ENCODE assay signal across 13 mouse cellular contexts in the genomic region with DNA sequence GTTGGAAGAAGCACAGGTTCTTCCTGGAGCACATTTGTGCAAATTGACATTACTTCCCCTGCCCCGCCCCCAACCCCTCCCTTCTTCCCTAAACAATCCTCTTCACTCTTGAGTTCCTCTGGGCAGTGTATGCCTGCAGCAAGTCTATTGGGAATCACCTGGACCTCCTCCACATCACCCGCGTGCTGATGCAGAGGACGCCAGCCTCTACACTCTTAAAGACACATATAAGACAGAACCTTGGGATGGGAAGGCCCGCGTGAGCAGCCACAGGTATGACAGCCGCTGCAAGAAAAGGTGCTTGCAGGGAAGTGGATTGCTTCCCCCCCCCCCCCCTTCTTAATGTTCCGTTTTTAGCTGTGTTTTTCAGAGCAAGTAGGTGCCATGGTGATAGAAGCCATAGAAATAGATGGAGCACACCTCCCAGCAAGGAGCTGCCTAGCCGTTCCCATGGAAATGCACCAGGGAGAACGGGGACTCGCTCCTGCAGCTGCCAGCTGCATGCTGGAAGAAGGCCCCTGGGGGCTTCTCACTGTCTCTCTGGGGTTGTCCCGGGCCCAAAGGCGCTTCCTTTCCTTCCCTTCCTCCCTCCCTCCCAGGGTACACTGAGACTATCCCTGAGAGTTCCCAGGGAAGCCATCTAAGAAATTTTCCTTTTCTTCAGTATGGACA. TPM values are rescaled to one million over a fixed set of nuclear protein-coding genes. Genes with fewer than 3 reads are reported as not detected.
DNase-seq lines count a peak whose midpoint lies in the region; ATAC-seq and TF ChIP-seq lines count a peak whose summit lies in the region.
"Had no signal": no experiment of that assay in that cellular context is flagged by ENCODE, and none has a peak within 500 bp of the region (broad histone marks: within the 10 kb centered on the region; RNA-seq: fewer than 3 reads in every experiment).

No protein-coding gene starts in this region.

- no peak overlapping the region for H3K9ac ChIP-seq in heart, embryonic 11.5 days (ENCODE audit: low read depth, low read length)
- H3K9ac ChIP-seq: neural tube, embryonic 12.5 days had no signal

- 54% methylated on average over 13 of the region's 13 CpGs for WGBS in heart, embryonic 11.5 days (ENCODE audit: insufficient replicate concordance)

- H3K9me3 ChIP-seq in heart, embryonic 11.5 days (replicated peaks; ENCODE audit: control insufficient read depth, low read length): no peaks in the 10 kb centered on the region
- H3K9me3 ChIP-seq: neural tube, embryonic 12.5 days had no signal

- intact Hi-C loops in gastrocnemius, adult 2 months (cut with DNase I): loop anchor here (2.0 kb wide), 1 partner anchor 14 kb away; no protein-coding TSS in a partner anchor

- H3K4me2 ChIP-seq in heart, embryonic 11.5 days: no peak overlapping the region
- H3K4me2 ChIP-seq: neural tube, embryonic 12.5 days had no signal

- no peak for ATAC-seq in heart, embryonic 11.5 days (replicated peaks; ENCODE audit: insufficient number of reproducible peaks, low FRiP score, low TSS enrichment)
- ATAC-seq: intestine, embryonic 16.5 days; Patski had no signal

- no peaks in the 10 kb centered on the region for H3K27me3 ChIP-seq in heart, embryonic 11.5 days (ENCODE audit: control insufficient read depth, insufficient read depth, low read length)
- H3K27me3 ChIP-seq: neural tube, embryonic 12.5 days; Patski had no signal

- no peaks in the 10 kb centered on the region for H3K4me1 ChIP-seq in heart, embryonic 11.5 days (ENCODE audit: control insufficient read depth, insufficient read depth, low read length)

- H3K4me3 ChIP-seq in gastrocnemius, adult 2 months: no peak overlapping the region
- no peak overlapping the region for H3K4me3 ChIP-seq in heart, embryonic 11.5 days (ENCODE audit: low read depth, low read length)
- H3K4me3 ChIP-seq: heart, adult 2 months; neural tube, embryonic 12.5 days had no signal

- H3K36me3 ChIP-seq in heart, embryonic 11.5 days (ENCODE audit: control insufficient read depth, insufficient read depth, low read length): no peaks in the 10 kb centered on the region
- H3K36me3 ChIP-seq: neural tube, embryonic 12.5 days had no signal

- DNase-seq in gastrocnemius, adult 2 months: peak; percentile 37
- no peak for DNase-seq in gastrocnemius, postnatal 4 days (ENCODE audit: low spot score in 2 of 2)
- DNase-seq in brain, adult 2 months (ENCODE audit: low read depth, low spot score): peak; percentile 90
- DNase-seq in layer of hippocampus, postnatal 36 days: peak; percentile 24 to 37
- DNase-seq in retina, embryonic 14.5 days (ENCODE audit: low spot score): peak; percentile 16
- no peak for DNase-seq in ovary, postnatal 36 days (ENCODE audit: low spot score)
- no peak for DNase-seq in adrenal gland, postnatal 14 days
- DNase-seq: heart, adult 2 months; lung, postnatal 36 days had no signal

- H3K27ac ChIP-seq in gastrocnemius, adult 2 months: peak overlapping the region; percentile 90
- no peak overlapping the region for H3K27ac ChIP-seq in heart, embryonic 11.5 days (ENCODE audit: low read depth, low read length)
- H3K27ac ChIP-seq: heart, adult 2 months; neural tube, embryonic 12.5 days had no signal

- TF ChIP-seq CTCF in gastrocnemius, adult 2 months (IDR thresholded peaks at IDR 0.05): no peak

RNA-seq across cellular contexts. Expression of gene Dglucy, which starts 29.9 kb away (rescaled TPM):
- total RNA-seq in gastrocnemius, adult 2 months (2021): 10 to 100 TPM; 19.1 to 21.6 TPM
- total RNA-seq in gastrocnemius, postnatal 4 days (2021): 1 to 10 TPM; 3.6 to 4.0 TPM
- total RNA-seq in layer of hippocampus, postnatal 36 days (2021): 10 to 100 TPM in 1 of 2 experiments, 1 to 10 TPM in 1; 5.8 to 10.3 TPM
- polyA plus RNA-seq in heart, embryonic 11.5 days (2014; fragmentation: Nextera tagmentation; extraction: Ambion mirVana): 1.6 and 2.0 TPM in 2 replicates
- total RNA-seq in adrenal gland, postnatal 14 days (2021): 11.3 and 13.1 TPM in 2 replicates

Comparison
In these comparisons a context has a peak if more than half of its experiments do, and no peak if none do; other contexts are left out.
1. DNase-seq: peak in gastrocnemius, adult 2 months (single experiment), brain, adult 2 months (single experiment), layer of hippocampus, postnatal 36 days (2 of 2) and retina, embryonic 14.5 days (single experiment); none in gastrocnemius, postnatal 4 days (0 of 2), ovary, postnatal 36 days (single experiment) and adrenal gland, postnatal 14 days (single experiment).